Mouse (Mus musculus) brain, embryonic 14.5 days (tissue): ENCODE data around the gene Strc.

ENCODE experiments used
- CTCF ChIP-seq: fragments of 200-500 bp; IDR thresholded peaks from 2 replicates; pipeline ENCODE4 v1.5.1; 2012; ENCODE audit warnings: inconsistent platforms, mild to moderate bottlenecking, moderate library complexity, borderline replicate concordance; ENCODE audit not compliant: insufficient read depth, insufficient read length; ENCODE audit errors: extremely low read depth
- POLR2A ChIP-seq: fragments of 200-500 bp; IDR thresholded peaks from 2 replicates; pipeline ENCODE4 v1.6.1; 2012; ENCODE audit warnings: mild to moderate bottlenecking, inconsistent platforms, borderline replicate concordance; ENCODE audit not compliant: poor library complexity, insufficient read depth, insufficient read length, severe bottlenecking; ENCODE audit errors: extremely low read depth

DNA sequence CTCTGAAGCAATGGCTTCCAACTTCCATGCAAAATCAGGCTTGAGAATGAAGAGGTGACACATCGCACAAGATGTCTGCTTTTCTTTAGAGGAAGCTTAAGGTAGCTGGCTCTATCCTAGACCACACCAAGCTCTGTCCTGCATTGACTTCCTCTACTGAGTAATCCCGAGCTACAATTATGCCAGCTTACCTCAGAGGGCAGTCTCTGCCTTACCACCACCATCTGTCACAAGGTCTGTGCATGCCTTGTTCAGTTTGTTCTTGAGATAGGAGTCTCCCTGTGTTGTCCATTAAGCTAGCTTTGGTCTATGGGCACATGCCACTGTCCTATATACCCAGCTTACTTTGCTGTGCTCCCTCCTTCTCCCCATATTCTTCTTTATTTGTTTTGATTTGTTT is 57.5 kb downstream of the Strc start:
- no peak for TF ChIP-seq CTCF
- TF ChIP-seq POLR2A, result no peak
